Mouse (Mus musculus) heart, postnatal 25 days (tissue): ENCODE measurements around the gene Pspn. TPM values are rescaled to one million over a fixed set of nuclear protein-coding genes. Genes with fewer than 3 reads are reported as not detected.
A peak's percentile ranks its signal among the peaks of the same experiment; 100 is the strongest.

Source experiments
- DNase-seq: peaks from one replicate; pipeline ENCODE4 v3.0.0; 2022; ENCODE audit warnings: low spot score
- intact Hi-C: fragments of 180-260 bp; cut with DNase I; formaldehyde crosslinking; loops from one replicate; pipeline ENCODE4 v1.15.1; 2025
- total RNA-seq, 2 experiments: library from RNA; stranded (reverse); gene quantifications; 2 replicates each; pipeline ENCODE4 v1.2.3; 2021

Gene Pspn
- total RNA-seq: not detected

DNA sequence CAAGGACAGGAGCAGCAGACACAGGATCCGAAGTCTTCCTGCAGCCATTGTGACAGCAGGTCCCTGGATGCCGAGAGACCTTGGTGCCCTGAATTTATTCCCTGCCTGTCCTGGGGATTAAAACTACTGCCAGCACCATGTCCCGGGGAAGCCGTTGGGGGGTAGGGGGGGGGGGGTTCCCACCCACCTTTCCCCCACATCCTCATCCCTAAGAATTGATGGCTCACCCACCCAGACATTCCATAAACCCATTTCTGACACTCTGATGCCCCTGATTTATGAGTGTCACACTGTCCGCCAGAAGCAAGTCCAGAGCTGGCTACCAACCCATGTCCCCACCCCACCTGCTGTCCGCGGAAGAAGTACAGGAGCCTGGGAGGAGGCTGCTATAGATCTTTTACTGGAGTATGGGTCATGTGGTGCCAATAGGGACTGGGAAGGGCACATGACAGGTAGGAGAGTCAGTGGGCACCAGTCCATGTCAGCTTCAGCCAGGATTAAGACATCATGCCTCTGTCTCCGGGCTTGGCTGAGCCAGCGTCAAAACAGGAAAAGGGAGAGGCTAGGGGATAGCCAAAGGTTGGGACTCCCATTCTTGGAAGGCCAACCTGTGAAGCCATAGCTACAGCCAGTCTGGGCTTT, at the start of gene Pspn:
Pspn (minus strand) TSS at position 51 of the 642 bp plus-strand sequence.
- DNase-seq: no peak
- intact Hi-C loops: loop anchor here (5.0 kb wide), 3 partner anchors 97 to 332 kb away; no protein-coding TSS in a partner anchor

- no peak for DNase-seq
- intact Hi-C loops: no loop called here
Observed at GRCm38 (mm10) chr17:57048816-57049215, 49.0 kb upstream of the Pspn start.

DNA sequence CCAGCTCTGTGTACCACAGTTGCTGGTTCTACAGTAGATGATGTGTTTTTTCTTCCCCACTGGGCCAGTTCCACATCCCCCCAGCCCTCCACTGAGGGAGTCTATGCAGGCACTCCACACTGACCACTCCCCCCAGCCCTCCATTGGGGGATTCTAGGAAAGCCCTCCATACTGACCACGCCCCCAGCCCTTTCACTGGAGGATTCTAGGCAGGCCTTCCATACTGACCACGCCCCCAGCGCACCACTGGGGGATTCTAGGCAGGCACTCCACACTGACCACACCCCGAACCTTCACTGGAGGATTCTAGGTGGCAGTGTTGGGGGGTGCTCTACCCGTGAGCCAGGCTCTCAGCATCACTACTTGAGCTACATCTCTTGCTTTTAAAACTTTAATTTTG, 47.6 kb upstream of the Pspn start:
- intact Hi-C loops: no loop called here
- no peak for DNase-seq

DNA sequence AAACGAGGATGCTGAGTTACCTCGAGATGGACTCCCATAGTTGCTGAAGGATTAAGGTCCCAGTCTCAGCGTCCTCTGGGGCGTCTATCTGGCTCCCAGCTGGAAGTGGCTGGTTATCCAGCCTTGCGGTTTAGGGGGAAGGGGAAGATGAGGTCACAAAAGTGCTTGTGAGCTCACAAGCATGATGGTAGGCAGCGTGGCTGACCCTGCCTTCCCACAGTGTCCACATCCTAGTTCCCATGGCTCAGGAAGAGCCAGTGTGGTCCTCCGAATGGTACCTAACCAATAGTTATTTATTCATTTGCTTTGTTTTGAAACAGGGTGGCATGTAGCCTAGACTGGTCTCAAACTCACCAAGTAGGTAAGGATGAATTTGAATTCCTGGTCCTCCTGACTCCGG, 41.7 kb upstream of the Pspn start, which contains the start of gene Slc25a41:
Slc25a41 (minus strand) TSS at position 101 of the 400 bp plus-strand sequence.
- no peak for DNase-seq
- intact Hi-C loops: no loop called here

DNA sequence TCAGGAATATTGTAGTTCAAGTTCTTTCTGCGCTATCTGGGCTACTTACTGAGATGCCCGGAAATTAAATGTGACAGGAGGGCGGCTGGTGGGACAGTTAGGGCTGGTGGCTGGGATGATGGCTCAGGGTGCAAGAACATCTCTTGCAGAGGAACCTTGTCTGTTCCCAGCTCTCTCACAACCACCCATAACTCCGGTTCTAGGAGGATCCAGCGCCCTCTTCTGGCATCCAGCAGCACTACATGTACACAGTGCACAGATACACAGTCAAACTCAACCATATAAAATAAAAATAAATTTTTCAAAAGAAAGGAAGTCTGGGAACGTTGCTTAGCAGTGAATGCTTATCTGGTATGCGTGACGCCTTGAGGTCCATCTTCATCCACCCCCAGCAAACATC, 39.2 kb upstream of the Pspn start:
- DNase-seq: no peak
- intact Hi-C loops: no loop called here

- intact Hi-C loops: no loop called here
- DNase-seq: no peak
Observed at GRCm38 (mm10) chr17:57032854-57033253, 33.0 kb upstream of the Pspn start.

DNA sequence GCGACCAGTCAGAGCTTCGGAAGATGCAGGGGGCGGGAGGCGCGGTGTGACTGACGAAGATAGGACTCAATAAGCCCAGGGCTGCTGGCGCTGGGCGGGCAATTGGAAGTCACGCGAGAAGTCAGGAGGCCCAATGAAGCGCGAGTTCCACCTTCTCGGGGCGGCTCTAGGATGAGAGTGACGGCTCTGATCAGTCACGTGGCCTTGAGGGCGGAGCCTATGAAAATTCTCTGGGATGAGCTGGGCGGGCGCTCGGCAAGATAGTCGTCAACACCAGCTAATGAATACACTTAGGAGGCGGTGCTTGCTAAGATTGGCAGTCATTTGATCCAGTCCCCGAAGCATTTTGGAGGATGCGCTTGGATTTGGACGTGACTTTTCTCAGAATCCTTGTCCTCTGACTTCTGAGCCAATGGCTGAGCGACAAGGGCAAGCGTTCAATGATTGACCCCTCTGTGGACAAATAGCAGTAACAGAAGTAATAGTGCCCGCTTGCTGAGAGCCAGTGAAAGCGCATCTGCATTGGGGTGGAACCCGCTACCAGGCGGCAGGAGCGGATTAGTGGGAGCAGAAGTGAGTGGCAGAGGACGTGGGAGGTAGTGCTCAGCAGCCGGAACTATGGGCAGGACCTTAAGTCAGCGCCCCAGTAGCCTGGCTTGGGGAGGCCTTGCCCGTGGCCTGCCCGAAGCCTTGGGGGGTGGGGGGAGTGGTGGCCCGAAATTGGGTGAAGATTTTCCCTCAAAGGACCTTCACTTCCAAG, 32.0 kb upstream of the Pspn start:
- intact Hi-C loops: no loop called here
- peak; percentile 100 for DNase-seq

GRCm38 (mm10) chr17:57030931-57031660, 31.3 kb upstream of the Pspn start, which contains the start of gene Khsrp:
Gene Khsrp (minus strand): TSS chr17:57031522.
- no peak for DNase-seq
- intact Hi-C loops: no loop called here

GRCm38 (mm10) chr17:57029691-57030090, 29.9 kb upstream of the Pspn start:
- DNase-seq: no peak
- intact Hi-C loops: no loop called here

DNA sequence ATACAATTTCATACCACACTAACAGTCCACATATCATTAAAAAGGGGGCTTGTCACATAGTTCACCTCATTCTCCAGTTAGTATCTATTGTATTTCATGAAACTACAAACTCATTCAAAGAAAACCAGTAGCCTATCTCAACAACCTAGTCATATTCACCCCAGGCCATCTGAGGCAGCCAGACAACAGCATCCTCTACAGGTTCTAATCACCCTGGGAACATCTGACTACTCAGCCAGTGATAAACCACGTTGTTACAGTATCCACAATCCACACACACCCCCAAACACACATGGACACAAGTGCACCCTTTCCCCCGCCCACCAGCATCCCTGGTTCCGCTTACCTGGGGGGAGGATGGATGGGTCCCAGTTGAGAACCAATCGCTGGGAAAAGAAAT, 27.7 kb upstream of the Pspn start:
- no peak for DNase-seq
- intact Hi-C loops: no loop called here

- DNase-seq: no peak
- intact Hi-C loops: no loop called here
Observed at GRCm38 (mm10) chr17:57020960-57021359, 21.1 kb upstream of the Pspn start.

- intact Hi-C loops: no loop called here
- no peak for DNase-seq
Observed at GRCm38 (mm10) chr17:57019693-57020092, 19.9 kb upstream of the Pspn start.

- DNase-seq: no peak
- intact Hi-C loops: no loop called here
Observed at GRCm38 (mm10) chr17:57012245-57012795, 12.5 kb upstream of the Pspn start.

- intact Hi-C loops: loop anchor here (2.0 kb wide), 1 partner anchor 15 kb away; the partner anchor contains the start of gene Alkbh7
- peak; percentile 85 for DNase-seq
Observed at GRCm38 (mm10) chr17:57011236-57012141, 11.7 kb upstream of the Pspn start, which contains the start of the genes Gtf2f1 and Gm17949. Gene Gtf2f1 (minus strand): TSS chr17:57011288. Gene Gm17949 (plus strand): TSS chr17:57011469.

DNA sequence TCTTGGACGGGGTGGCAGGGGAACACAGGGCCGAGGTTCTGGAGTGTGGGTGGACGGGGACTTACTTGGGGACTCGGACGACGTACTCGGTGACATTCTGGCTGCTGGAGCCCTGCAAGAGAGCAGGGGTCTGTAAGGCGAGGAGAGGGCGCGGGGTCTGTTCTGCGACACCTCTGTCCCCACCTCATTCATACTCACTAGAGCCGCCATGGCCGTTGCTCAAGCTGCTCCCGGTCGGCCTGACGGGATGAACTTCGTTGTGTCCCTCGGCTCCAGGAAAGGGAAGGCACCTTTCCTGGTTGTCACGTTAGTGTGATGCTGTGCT, 11.1 kb upstream of the Pspn start:
- DNase-seq: no peak
- intact Hi-C loops: loop anchor here (2.0 kb wide), 1 partner anchor 14 kb away; the partner anchor contains the start of gene Alkbh7

GRCm38 (mm10) chr17:57007137-57007905, 7.5 kb upstream of the Pspn start:
- DNase-seq: no peak
- intact Hi-C loops: no loop called here

- DNase-seq: no peak
- intact Hi-C loops: no loop called here
Observed at GRCm38 (mm10) chr17:57003994-57004393, 4.2 kb upstream of the Pspn start.

DNA sequence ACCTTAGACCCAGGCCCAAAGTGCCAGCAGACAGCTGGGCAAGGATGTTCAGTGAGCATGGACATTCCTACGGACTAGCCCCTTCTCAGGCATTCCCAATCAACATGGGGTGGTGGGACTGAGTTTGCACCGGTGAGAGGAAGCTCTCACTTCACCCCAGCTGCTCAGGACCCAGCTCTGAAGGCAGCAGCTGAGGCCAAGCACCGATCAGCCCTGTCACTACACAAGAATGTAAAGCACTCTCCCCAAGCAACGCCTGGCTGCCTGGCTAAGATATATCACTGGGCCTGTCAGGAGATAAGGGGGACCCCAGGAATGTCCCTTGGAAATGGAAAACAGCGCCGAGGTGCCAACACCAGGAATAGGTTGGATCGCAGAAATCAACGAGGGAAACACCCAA, 1.4 kb upstream of the Pspn start:
- intact Hi-C loops: no loop called here
- no peak for DNase-seq
